Mouse (Mus musculus) liver, postnatal 0 days (tissue): ENCODE measurements around the gene Bicra.

Experiments used
- CTCF ChIP-seq: sonication (generic); IDR thresholded peaks from 2 replicates; pipeline ENCODE4 v1.5.1; 2016; ENCODE audit warnings: antibody characterized with exemption, low read depth
- EP300 ChIP-seq: IDR thresholded peaks from 2 replicates; pipeline ENCODE4 v1.6.1; 2016; ENCODE audit warnings: antibody characterized with exemption, low read depth, mild to moderate bottlenecking

DNA sequence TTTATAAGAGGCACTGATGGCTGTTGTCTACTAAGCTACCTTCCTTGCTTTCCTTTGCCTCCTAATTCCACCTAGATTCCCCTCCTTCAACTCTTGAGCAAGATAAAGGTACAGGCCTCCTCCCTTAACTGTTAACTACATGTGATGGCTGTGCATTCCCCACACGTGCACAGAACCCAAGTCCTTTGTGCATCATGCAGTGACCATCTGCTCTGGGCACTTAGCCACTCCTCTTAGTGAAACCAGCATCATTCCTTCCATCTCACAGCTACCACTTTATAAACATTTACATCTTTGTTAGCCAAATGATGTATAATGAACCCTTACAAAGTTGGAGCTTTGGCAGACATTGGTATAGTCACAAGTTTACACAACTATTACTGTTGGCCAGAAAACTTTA lies 32.2 kb upstream of the Bicra start:
- no peak for TF ChIP-seq CTCF
- TF ChIP-seq EP300, result no peak
